Mouse (Mus musculus) natural killer cell, adult 2 months (primary cell): ENCODE measurements around the gene 4930513O06Rik.

Source experiments
- DNase-seq, 2 experiments: peaks; one replicate each; pipeline ENCODE4 v3.0.0; 2022; ENCODE audit warnings: low spot score in 2 of 2

Gene 4930513O06Rik

DNA sequence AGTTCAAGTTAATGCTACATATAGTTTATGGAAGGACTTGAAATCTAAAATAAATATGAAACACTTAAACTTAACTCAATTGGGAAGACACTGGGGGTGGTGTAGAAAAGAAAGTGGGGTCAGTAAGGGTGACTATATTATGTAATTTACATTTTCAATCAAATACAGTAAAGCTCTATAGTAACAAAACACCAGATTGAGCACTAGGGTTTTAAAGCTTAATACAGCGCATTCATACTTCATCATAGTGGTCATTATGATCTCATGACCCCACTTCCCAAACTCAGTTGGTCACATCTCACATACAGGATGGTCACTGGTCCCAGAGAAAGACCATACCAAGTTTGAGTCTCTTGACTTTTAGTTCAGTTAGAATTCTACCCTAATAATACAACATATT, at the start of gene 4930513O06Rik:
4930513O06Rik (plus strand) TSS at position 301 of the 400 bp plus-strand sequence.
- DNase-seq, result no peak

DNA sequence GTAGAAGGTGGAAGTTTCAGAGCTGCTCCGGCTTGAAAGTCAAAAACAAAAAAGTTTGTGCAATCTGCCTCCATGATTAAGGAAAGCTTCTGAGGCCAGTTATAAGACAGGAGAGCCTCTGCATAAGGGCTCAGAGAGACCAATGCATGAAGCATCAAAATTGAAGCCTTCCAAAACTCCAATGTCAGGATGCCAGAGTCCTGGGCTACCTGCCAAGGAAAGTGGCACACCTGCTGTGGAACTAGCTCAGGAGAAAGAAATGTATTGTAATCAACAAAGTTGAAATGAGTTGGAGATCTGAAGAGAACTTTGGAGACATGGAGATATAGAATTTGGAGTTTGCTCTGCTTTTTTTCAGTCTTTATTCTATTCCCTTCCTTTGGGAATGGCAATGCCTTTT, 48.4 kb upstream of the 4930513O06Rik start:
- DNase-seq, result no peak

DNA sequence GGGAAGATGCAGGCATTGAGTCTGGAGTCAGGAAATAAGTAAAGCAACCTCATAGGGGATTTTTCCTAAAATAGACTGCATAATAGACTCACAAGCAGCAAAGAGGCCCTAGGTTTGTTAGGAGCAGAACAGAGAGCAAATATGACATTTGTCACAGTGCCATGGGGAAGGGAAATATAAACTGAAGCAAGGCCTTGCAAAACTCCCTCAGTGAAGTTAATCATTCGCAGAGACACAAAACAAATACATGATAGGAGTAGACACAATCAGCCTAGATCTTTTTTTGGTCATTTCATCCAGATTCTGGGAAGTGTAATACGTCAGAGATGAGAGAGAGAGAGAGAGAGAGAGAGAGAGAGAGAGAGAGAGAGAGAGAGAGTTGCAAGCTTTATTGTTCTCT, 46.7 kb upstream of the 4930513O06Rik start:
- no peak for DNase-seq

DNA sequence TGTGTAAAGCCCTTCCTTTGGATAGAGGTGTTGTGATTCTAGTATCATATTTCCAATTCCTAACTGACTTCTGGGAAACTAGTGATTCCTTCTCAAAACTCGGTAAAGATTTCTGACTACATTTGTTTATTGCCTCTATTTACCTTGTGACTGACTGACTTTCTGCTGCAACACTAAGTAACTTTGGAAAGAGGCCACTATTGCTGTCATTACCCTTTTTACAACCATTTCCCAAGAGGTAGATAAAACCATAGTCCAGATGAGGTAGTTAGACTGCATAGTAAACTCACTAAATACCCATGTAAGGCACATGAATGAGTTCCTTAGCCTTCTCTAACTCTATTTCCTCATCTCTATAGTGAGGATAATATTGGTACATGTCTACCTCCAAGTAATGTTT, 44.9 kb upstream of the 4930513O06Rik start:
- DNase-seq, result no peak

DNA sequence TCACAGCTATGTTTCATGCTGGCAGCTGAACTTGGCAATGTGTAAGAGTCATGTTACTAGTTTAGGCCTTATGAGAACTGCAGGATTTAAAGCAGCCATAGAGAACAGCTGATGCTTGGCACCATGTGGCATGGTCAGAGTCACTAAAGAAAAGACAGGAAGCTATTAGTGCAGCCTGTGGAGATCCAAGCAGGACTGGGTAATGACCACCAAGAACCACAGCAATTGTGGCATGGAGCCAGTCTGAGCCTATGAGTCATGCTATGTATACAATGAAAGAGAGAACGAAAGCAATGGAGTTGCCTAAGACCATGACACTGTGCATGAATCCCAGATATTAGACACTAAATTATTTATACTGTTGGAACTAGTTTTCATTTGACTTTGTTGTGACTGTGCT, 34.1 kb upstream of the 4930513O06Rik start:
- no peak for DNase-seq

DNA sequence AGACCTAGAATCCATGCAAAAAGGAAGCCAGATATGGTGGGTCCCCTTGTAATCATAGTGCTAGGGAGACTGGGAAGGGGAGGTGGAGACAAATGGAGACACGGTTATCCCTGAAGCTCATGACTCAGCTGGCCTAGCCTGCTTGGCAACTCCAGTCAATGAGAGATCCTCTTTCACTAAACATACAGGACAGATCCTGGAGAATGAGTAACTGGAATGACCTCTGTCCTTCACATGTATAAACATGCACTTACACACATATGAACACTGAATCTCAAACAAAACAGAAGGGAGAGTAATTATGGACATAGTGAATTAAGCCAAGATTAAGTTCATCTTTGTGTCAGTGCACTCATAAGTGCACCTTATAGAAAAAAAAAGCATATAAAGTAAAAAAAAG, 32.9 kb upstream of the 4930513O06Rik start:
- no peak for DNase-seq

DNA sequence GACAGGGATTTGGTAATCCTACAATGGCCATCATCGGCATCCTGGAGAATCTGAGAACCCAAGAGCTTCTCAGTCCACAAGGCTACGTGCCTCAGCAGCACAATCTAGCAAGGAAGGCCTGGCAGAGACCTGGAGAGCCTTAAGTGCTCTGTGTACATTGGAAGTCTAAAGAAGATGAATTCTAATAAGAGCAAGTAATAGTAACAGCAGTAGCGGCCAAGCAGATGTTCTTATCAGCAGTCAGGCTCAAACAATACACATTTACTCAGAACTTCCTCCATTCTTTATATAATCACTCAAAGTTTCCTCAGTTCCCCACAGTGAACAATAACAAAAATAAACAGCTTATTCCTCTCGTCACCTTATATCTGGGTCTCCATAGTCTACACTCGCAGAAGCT, 22.0 kb upstream of the 4930513O06Rik start:
- no peak for DNase-seq

DNA sequence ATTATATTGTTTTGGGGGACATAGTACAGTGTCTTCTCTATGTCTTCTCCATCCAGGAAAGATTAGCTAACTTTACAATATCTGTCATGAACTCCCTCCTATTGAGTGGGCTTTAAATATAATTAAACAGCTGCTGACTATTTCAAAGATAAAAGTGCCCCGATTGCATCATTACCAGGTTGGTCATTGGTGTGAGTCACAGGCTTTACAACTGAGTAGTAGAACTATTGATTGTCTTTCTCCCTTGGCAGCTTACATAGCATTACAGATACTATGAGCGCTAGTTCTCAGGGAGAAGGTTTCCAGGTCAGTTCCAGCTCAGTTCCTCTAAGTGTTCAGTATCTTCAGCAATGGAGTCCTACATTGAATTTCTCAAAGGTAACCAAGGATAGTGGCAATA, 7.5 kb upstream of the 4930513O06Rik start:
- DNase-seq, result no peak

DNA sequence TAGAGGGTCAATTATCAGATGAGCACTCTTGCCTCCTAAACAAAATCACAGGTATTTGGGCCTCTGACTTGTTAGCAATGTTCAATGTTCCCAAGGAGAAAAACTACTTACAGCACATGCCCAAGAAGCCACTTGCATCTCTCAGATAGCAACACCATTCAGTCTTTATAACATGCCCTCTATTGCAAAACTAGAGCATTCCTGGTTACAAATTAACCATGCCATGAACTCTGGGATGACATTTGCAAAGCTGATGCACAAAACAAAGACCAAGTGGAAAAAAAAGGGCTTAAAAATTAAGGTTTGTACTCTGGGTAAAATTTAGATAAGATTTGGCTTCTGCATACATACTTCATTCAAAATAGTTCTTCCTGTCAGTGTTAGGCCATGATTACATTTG, 966 bp upstream of the 4930513O06Rik start, which contains the start of gene Serpina7:
Serpina7 (minus strand) TSS at position 160 of the 400 bp plus-strand sequence.
- no peak for DNase-seq

DNA sequence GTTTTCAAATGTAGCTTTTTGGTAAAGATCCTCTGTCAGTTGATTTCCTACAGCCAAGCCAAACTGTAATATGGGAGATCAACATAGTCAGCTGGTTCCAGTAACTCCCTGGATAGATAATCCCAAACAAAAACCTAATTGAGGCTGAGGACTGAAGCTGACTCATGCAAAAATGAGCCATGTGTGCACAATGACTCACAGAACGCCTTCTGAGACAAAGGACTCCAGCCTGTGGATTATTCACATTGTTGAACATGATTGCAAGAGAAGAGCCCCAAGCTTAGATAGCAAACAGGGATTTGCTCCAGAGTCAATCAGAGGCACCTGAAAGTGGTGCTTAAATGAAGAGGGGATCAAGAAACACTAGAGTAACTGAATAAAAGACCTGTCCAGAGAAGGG, 11.2 kb downstream of the 4930513O06Rik start:
- no peak for DNase-seq

DNA sequence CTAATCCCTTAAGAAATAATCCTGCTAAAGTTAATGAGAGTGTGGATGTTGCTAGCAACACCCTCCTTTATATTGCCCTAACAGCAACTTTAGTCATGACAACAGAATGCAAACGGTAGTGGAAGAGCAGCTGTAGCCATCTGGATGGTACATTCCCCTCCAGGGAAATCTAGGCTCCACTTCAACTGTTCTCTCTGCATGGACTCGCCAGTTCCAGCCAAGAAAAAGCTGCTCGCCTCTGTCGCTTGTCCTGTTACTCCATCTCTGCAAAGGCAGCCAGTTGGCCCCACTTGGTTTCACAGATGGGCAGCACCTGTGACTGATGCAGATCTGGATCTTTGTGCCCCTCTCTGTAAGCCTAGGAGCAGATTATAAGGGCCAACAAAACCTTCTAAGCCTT, 48.0 kb downstream of the 4930513O06Rik start:
- no peak for DNase-seq
